Mouse (Mus musculus) embryonic facial prominence, embryonic 13.5 days (tissue): ENCODE data around the gene Prkar1b. TPM values are rescaled to one million over a fixed set of nuclear protein-coding genes. Genes with fewer than 3 reads are reported as not detected.

Source experiments
- ATAC-seq: fragments of 200-750 bp; cut with Nextera tagmentation; 2 replicates; pipeline ENCODE4 v1.8.0; 2017; ENCODE audit warnings: low read depth; ENCODE audit not compliant: insufficient number of reproducible peaks, insufficient read depth, low FRiP score, low TSS enrichment
- H3K27ac ChIP-seq: fragments of 300-500 bp; sonication (generic); 2 replicates; pipeline ENCODE4 v1.5.1; 2015; ENCODE audit warnings: moderate library complexity, mild to moderate bottlenecking, inconsistent platforms
- H3K27me3 ChIP-seq: fragments of 300-500 bp; sonication (generic); 2 replicates; pipeline ENCODE4 v1.6.1; 2015; ENCODE audit warnings: mild to moderate bottlenecking, inconsistent platforms
- H3K36me3 ChIP-seq: fragments of 300-500 bp; sonication (generic); 2 replicates; pipeline ENCODE4 v1.6.1; 2015; ENCODE audit warnings: mild to moderate bottlenecking, inconsistent platforms
- H3K4me1 ChIP-seq: fragments of 300-500 bp; sonication (generic); 2 replicates; pipeline ENCODE4 v1.6.1; 2015; ENCODE audit warnings: inconsistent platforms
- H3K4me2 ChIP-seq: fragments of 300-500 bp; sonication (generic); 2 replicates; pipeline ENCODE4 v1.6.1; 2015; ENCODE audit warnings: moderate library complexity, mild to moderate bottlenecking, inconsistent platforms
- H3K4me3 ChIP-seq: fragments of 300-500 bp; sonication (generic); 2 replicates; pipeline ENCODE4 v1.5.1; 2015; ENCODE audit warnings: mild to moderate bottlenecking, inconsistent platforms
- H3K9ac ChIP-seq: fragments of 300-500 bp; sonication (generic); 2 replicates; pipeline ENCODE4 v1.6.1; 2015; ENCODE audit warnings: mild to moderate bottlenecking, inconsistent platforms
- H3K9me3 ChIP-seq: fragments of 300-500 bp; sonication (generic); 2 replicates; pipeline ENCODE4 v1.6.1; 2016; ENCODE audit warnings: inconsistent platforms
- WGBS: fragments of 180-500 bp; shearing (Covaris S2); methylation state at CpG from one replicate; pipeline ENCODE4 v1.1.7; 2015; ENCODE audit warnings: mixed read lengths; 5-methylcytosine and 5-hydroxymethylcytosine counted together
- polyA plus RNA-seq: library from polyadenylated mRNA; unstranded; fragments of >200 nt; fragmentation: Nextera tagmentation; extraction: Ambion mirVana; gene quantifications from 2 replicates; pipeline ENCODE4 v1.2.1, GENCODE M21; 2015

The Prkar1b gene
- polyA plus RNA-seq, 1 experiment from 2014 or later: 27.7 TPM

GRCm38 (mm10) chr5:139051276-139051675 lies 98.5 kb downstream of the Prkar1b start:
- Histone ChIP-seq H3K4me1 (no peaks in the 10 kb centered on the region), H3K9ac (no peak overlapping the region), H3K36me3 (peaks cover 10% of the 10 kb centered on the region), H3K27me3 (no peaks in the 10 kb centered on the region), H3K4me3 (no peak overlapping the region), H3K4me2 (no peak overlapping the region), H3K27ac (no peak overlapping the region), H3K9me3 (no peaks in the 10 kb centered on the region)
- ATAC-seq: no peak
- WGBS: 88% methylated on average over 18 of the region's 18 CpGs

DNA sequence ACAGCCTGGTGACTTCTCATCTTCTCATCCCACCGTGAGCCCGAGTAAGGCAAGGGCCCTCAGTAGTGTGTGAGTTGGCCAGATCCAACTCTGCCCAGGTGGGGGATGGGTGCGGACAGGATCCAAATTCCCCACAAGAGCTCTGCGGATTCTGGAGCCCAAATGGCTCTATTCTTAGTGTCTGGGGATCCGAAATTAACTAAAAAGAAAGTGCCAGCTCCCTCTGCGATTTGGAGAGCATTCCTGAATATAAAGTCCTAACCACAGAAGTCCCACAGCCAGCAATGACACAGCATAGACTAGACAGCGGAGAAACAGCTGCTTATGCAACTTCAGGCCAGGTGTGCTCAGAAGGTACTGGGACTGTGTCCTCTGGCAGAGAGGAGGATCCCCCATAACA lies 100.4 kb downstream of the Prkar1b start:
- 78% methylated on average over 7 of the region's 7 CpGs for WGBS
- no peaks in the 10 kb centered on the region for H3K27me3 ChIP-seq
- H3K27ac ChIP-seq: no peak overlapping the region
- H3K9ac ChIP-seq: no peak overlapping the region
- no peak for ATAC-seq
- peaks cover 10% of the 10 kb centered on the region for H3K36me3 ChIP-seq
- no peaks in the 10 kb centered on the region for H3K4me1 ChIP-seq
- no peak overlapping the region for H3K4me2 ChIP-seq
- H3K4me3 ChIP-seq: no peak overlapping the region
- H3K9me3 ChIP-seq: no peaks in the 10 kb centered on the region

- H3K9ac ChIP-seq: no peak overlapping the region
- no peaks in the 10 kb centered on the region for H3K9me3 ChIP-seq
- H3K27me3 ChIP-seq: no peaks in the 10 kb centered on the region
- peaks cover 6% of the 10 kb centered on the region; the same call in 1 of the 2 replicates for H3K4me1 ChIP-seq
- no peak overlapping the region for H3K4me2 ChIP-seq
- 76% methylated on average over 2 of the region's 2 CpGs for whole genome bisulfite sequencing
- H3K4me3 ChIP-seq: no peak overlapping the region
- H3K27ac ChIP-seq: no peak overlapping the region
- H3K36me3 ChIP-seq: peaks cover 13% of the 10 kb centered on the region
- ATAC-seq: no peak
Observed at GRCm38 (mm10) chr5:139047171-139047570, 102.6 kb downstream of the Prkar1b start.

- Histone ChIP-seq H3K27me3 (no peaks in the 10 kb centered on the region), H3K4me3 (no peak overlapping the region), H3K4me1 (peaks cover 6% of the 10 kb centered on the region; the same call in 1 of the 2 replicates), H3K36me3 (peaks cover 18% of the 10 kb centered on the region), H3K27ac (no peak overlapping the region), H3K9me3 (no peaks in the 10 kb centered on the region), H3K9ac (no peak overlapping the region), H3K4me2 (no peak overlapping the region)
- 60% methylated on average over 5 of the region's 5 CpGs for WGBS
- no peak for ATAC-seq
Observed at GRCm38 (mm10) chr5:139046636-139047035, 103.2 kb downstream of the Prkar1b start.

- no peak overlapping the region for H3K4me2 ChIP-seq
- WGBS: 52% methylated on average over 4 of the region's 4 CpGs
- H3K4me1 ChIP-seq: peaks cover 6% of the 10 kb centered on the region; the same call in 1 of the 2 replicates
- H3K4me3 ChIP-seq: no peak overlapping the region
- no peaks in the 10 kb centered on the region for H3K9me3 ChIP-seq
- H3K9ac ChIP-seq: no peak overlapping the region
- H3K36me3 ChIP-seq: peaks cover 9% of the 10 kb centered on the region; the same call in 1 of the 2 replicates
- no peak for ATAC-seq
- no peaks in the 10 kb centered on the region for H3K27me3 ChIP-seq
- H3K27ac ChIP-seq: no peak overlapping the region
Observed at GRCm38 (mm10) chr5:139043546-139043945, 106.3 kb downstream of the Prkar1b start.

DNA sequence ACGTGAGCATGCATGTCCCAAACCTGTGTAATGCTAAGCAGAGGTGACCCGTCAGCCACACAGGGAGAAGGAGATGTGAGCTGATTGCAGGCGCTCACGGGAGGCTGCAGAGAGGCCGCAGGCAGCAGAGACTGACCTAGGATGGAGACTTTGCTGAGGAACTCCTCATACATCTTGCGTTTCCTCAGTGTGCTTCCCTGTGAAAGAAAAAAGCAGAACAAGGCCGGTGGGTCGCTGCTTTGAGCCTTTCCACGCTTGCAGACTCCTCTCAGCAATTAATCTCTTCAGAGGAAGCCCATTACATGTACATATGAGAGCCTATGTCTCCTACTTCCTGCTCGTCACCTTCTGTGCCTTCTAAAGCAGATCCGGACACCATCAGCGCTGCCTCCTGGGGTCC lies 107.5 kb downstream of the Prkar1b start:
- no peak overlapping the region for H3K4me3 ChIP-seq
- no peaks in the 10 kb centered on the region for H3K9me3 ChIP-seq
- peaks cover 9% of the 10 kb centered on the region; the same call in 1 of the 2 replicates for H3K36me3 ChIP-seq
- H3K27ac ChIP-seq: no peak overlapping the region
- no peaks in the 10 kb centered on the region for H3K27me3 ChIP-seq
- ATAC-seq: no peak
- no peak overlapping the region for H3K9ac ChIP-seq
- peaks cover 10% of the 10 kb centered on the region; the same call in 1 of the 2 replicates for H3K4me1 ChIP-seq
- WGBS: 80% methylated on average over 12 of the region's 12 CpGs
- no peak overlapping the region for H3K4me2 ChIP-seq

- H3K27me3 ChIP-seq: no peaks in the 10 kb centered on the region
- H3K9ac ChIP-seq: no peak overlapping the region
- no peaks in the 10 kb centered on the region for H3K9me3 ChIP-seq
- 65% methylated on average over 2 of the region's 2 CpGs for WGBS
- H3K36me3 ChIP-seq: 0 out of 2 replicates have a peak, but pooled peaks cover 4% of the 10 kb centered on the region
- peaks cover 33% of the 10 kb centered on the region for H3K4me1 ChIP-seq
- H3K4me3 ChIP-seq: no peak overlapping the region
- peak overlapping the region; percentile 89; the same call in 1 of the 2 replicates for H3K27ac ChIP-seq
- ATAC-seq: no peak
- no peak overlapping the region for H3K4me2 ChIP-seq
Observed at GRCm38 (mm10) chr5:139035171-139035570, 114.6 kb downstream of the Prkar1b start.

- Histone ChIP-seq H3K27me3 (no peaks in the 10 kb centered on the region), H3K4me2 (peak overlapping the region; percentile 3; the same call in 1 of the 2 replicates), H3K36me3 (0 out of 2 replicates have a peak, but pooled peaks cover 4% of the 10 kb centered on the region), H3K27ac (peak overlapping the region; percentile 89), H3K4me3 (no peak overlapping the region), H3K9ac (0 out of 2 replicates have a peak overlapping the region, but pooled peaks have one; percentile 54), H3K4me1 (peaks cover 33% of the 10 kb centered on the region), H3K9me3 (no peaks in the 10 kb centered on the region)
- ATAC-seq: 0 out of 2 replicates have a peak, but pooled peaks have one; percentile 12
- 21% methylated on average over 6 of the region's 6 CpGs for whole genome bisulfite sequencing
Observed at GRCm38 (mm10) chr5:139034746-139035145, 115.1 kb downstream of the Prkar1b start.

GRCm38 (mm10) chr5:139033406-139034317 lies 116.1 kb downstream of the Prkar1b start:
- Histone ChIP-seq H3K4me2 (peak overlapping the region; percentile 9; the same call in 1 of the 2 replicates), H3K4me1 (peaks cover 33% of the 10 kb centered on the region), H3K27me3 (no peaks in the 10 kb centered on the region), H3K4me3 (no peak overlapping the region), H3K9ac (0 out of 2 replicates have a peak overlapping the region, but pooled peaks have one; percentile 54), H3K9me3 (no peaks in the 10 kb centered on the region), H3K36me3 (0 out of 2 replicates have a peak, but pooled peaks cover 4% of the 10 kb centered on the region), H3K27ac (peak overlapping the region; percentile 89)
- ATAC-seq: peak; percentile 65
- 30% methylated on average over 14 of the region's 14 CpGs for WGBS

- Histone ChIP-seq H3K4me3 (no peak overlapping the region), H3K4me2 (no peak overlapping the region), H3K36me3 (no peaks in the 10 kb centered on the region), H3K4me1 (peaks cover 4% of the 10 kb centered on the region; the same call in 1 of the 2 replicates), H3K27me3 (no peaks in the 10 kb centered on the region), H3K27ac (no peak overlapping the region), H3K9me3 (no peaks in the 10 kb centered on the region), H3K9ac (no peak overlapping the region)
- 57% methylated on average over 15 of the region's 15 CpGs for WGBS
- ATAC-seq: no peak
Observed at GRCm38 (mm10) chr5:139027603-139028002, 122.2 kb downstream of the Prkar1b start.

DNA sequence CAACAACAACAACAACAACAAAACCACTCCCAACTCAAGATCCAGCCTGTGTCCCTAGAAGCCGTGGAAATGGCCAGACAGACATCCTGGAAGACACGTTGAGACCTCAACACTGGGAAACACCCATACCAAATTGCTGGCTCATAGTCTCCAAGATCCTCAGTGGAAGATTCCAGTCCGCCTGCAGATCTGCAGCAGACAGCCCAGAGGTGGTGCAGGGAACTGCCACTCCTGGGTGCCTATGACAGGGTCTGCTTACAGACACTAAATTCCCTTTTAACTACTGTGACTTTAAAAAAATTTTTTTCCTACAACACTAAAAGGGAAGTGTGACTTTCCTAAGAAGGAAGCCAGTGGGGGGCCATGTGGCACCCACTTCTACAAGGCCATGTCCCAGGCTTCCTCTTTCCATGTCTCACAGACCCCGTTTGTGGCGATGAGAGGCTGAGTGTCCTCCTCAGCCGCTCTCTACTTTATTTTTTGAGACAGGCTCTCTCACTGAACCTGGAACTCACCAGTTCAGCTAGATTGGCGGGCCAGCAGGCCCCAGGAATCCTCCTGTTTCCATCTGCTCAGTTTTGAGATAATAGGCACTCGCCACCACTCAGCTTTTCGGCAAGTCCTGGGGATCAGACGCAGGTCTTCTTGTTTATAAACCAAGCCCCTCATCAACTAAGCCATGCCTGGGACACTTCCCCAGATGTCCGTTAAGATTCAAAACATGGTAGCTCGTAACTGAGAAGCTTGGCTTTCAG lies 125.3 kb downstream of the Prkar1b start:
- ATAC-seq: no peak
- Histone ChIP-seq H3K27me3 (no peaks in the 10 kb centered on the region), H3K9ac (no peak overlapping the region), H3K4me2 (no peak overlapping the region), H3K4me3 (no peak overlapping the region), H3K27ac (no peak overlapping the region), H3K4me1 (peaks cover 4% of the 10 kb centered on the region; the same call in 1 of the 2 replicates), H3K9me3 (no peaks in the 10 kb centered on the region), H3K36me3 (no peaks in the 10 kb centered on the region)
- WGBS: 74% methylated on average over 12 of the region's 12 CpGs
